Mouse (Mus musculus) adrenal gland, postnatal 36 days (tissue): Measurements from ENCODE around the gene Rasa4. TPM values are rescaled to one million over a fixed set of nuclear protein-coding genes. Genes with fewer than 3 reads are reported as not detected.

Source experiments
- microRNA-seq: library from miRNA; unstranded; fragments of <30 nt; microRNA quantifications from one replicate; pipeline ENCODE4 v1.2.0, GENCODE M21; 2021
- total RNA-seq, 2 experiments: library from RNA; stranded (reverse); gene quantifications; 2 replicates each; pipeline ENCODE4 v1.2.3; 2021

Rasa4 gene
- total RNA-seq, 2 experiments from 2014 or later, result 11.2 to 11.9 TPM

Small RNAs within 50 kb of the gene (microRNA-seq; reads per million reads assigned to microRNA genes)
- not detected for gene Mir7035

Other genes starting within 250 kb of the Rasa4 start
- gene Hspb1, start 196.0 kb upstream of the Rasa4 start, total RNA-seq, result 100 to 1,000 TPM in 1 of 2 experiments, 10 to 100 TPM in 1; 85.2 to 330 TPM
- 100 to 1,000 TPM; 499 to 690 TPM for gene Ywhag, start 149.3 kb upstream of the Rasa4 start, total RNA-seq
- gene Ssc4d, start 109.4 kb upstream of the Rasa4 start, total RNA-seq, result 1 to 10 TPM; 2.3 to 3.3 TPM
- not detected for gene Zp3, start 103.8 kb upstream of the Rasa4 start, total RNA-seq
- gene Dtx2, start 89.1 kb upstream of the Rasa4 start, total RNA-seq, result 10 to 100 TPM; 13.3 to 17.1 TPM
- gene Upk3b, start 45.4 kb upstream of the Rasa4 start, total RNA-seq, result 1 to 10 TPM; 5.3 to 6.8 TPM
- gene Upk3bl, start 29.4 kb upstream of the Rasa4 start, total RNA-seq, result not detected
- 10 to 100 TPM; 69.3 to 96.9 TPM for gene Polr2j, start 32.7 kb downstream of the Rasa4 start, total RNA-seq
- 10 to 100 TPM in 1 of 2 experiments, 1 to 10 TPM in 1; 9.6 to 11.5 TPM for gene Lrwd1, start 52.2 kb downstream of the Rasa4 start, total RNA-seq
- gene Alkbh4, start 52.2 kb downstream of the Rasa4 start, total RNA-seq, result 1 to 10 TPM; 6.8 to 7.5 TPM
- gene Orai2, start 86.8 kb downstream of the Rasa4 start, total RNA-seq, result 1 to 10 TPM; 2.8 to 3.0 TPM
- 10 to 100 TPM; 36.2 to 46.0 TPM for gene Prkrip1, start 115.0 kb downstream of the Rasa4 start, total RNA-seq
- 10 to 100 TPM; 19.7 to 21.0 TPM for gene Sh2b2, start 162.6 kb downstream of the Rasa4 start, total RNA-seq